Mouse (Mus musculus) CD4-positive, CD25-positive, alpha-beta regulatory T cell, adult 2 months (primary cell): Measurements from ENCODE around the gene Rbm15.
"Not testable (repeated sequence)": the region's sequence is repeated elsewhere in the genome, so short reads cannot be mapped to it uniquely, and the experiment has no call there.

Experiments
- DNase-seq: peaks from one replicate; pipeline ENCODE4 v3.0.0-alpha.2; 2012; ENCODE audit warnings: low read depth, low spot score

The Rbm15 gene

GRCm38 (mm10) chr3:107331746-107332126, 1.7 kb downstream of the Rbm15 start:
- no peak for DNase-seq

DNA sequence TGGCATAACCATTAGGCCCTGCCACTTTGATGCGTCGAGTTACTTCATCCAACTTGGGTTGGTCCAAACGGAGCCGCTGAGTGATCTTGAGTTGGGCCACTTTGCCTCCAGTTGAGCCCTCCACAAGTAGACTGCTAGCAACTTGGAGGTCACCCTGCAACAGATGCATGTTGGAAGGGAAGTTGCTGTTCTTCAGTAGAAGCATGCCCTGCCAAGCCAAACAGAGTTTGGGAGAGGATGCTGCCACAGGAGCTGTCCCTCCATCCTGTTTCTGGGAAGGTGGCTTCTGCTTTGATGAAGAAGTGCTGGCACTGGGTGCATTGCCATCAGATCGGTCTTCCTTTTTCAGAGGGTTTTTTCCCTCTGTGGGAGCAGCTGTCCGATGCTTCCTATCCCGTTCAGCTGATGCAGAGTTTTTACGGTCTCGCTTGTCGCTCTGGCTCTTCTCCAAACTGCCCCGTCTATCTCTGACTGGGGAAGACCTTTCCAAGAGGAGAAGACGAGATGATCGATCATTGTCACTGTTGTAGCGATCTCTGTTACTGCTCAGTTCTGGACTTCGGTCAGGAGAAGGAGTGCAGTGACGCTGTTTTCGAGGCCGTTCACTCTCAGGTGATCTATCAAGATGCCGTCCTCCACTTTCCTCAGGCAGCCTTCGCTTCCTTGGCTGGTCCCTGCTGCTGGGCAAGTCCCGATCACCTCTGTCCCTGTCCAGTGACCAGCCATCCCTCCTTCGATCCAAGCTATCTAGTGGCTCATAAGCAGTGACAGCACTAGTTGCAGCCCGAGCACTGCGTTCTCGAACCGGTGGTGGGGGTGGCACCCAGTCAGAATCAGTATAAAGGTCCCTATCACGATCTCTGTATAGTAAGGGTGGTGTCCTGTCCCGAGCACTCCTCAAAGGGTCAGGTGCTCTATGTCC, 2.7 kb downstream of the Rbm15 start:
- DNase-seq = no peak

GRCm38 (mm10) chr3:107326442-107326841, 7.0 kb downstream of the Rbm15 start:
- no peak for DNase-seq

- no peak for DNase-seq
Observed at GRCm38 (mm10) chr3:107321776-107322175, 11.7 kb downstream of the Rbm15 start.

DNA sequence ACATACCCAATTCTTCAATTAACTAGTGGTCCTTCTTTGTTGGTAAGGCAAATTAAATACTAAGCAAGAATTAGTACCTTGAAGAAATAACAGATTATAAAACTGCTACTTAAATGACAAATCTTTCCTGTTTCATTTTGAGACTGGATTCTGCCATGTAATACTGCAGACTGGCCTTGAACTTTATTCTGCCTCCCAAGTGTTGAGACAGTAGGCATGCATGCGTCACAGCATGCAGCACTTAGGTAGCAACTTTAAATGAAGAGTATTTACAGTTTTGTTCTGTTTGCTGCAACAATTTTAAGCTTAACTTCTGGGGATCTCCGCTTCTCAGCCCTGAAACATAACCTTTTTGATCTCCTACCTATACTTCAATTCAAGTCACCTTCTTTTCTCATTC, 12.3 kb downstream of the Rbm15 start:
- no peak for DNase-seq

GRCm38 (mm10) chr3:107317338-107317737, 16.1 kb downstream of the Rbm15 start:
- DNase-seq = no peak

- not testable (repeated sequence) for DNase-seq
Observed at GRCm38 (mm10) chr3:107296917-107297316, 36.6 kb downstream of the Rbm15 start.

DNA sequence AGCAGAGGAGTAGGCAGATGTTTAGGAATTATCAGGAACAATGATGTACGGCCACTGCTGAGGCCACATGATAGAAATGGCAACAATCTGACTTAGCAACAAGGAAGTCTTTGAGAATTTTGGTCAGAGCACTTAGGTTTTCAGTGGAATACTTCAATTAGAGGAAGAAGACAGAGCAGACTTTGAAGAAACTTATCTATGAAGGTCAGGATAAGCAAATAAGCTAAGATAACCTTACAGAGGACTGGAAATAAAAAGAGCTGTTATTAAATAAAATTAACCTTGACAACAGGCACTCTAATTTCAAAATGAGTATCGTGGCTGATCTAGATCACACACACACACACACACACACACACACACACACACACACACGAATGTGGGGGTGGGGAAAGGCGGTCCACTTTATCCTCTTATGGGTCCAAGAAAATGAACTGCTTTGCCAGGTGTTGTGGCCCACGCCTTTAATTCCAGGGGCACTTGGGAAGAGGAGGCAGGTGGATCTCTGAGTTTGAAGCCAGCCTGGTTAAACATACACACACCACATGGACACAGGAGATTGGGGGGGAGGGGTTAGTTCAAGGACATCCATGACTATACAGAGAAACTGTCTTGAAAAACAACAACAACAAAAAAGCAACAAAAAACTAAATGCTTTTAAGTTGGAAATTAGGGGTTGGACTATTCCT, 37.7 kb downstream of the Rbm15 start:
- no peak for DNase-seq

- no peak for DNase-seq
Observed at GRCm38 (mm10) chr3:107290764-107291381, 42.6 kb downstream of the Rbm15 start, which contains the start of gene Slc16a4. TSS of gene Slc16a4 (plus strand) at chr3:107291230.

DNA sequence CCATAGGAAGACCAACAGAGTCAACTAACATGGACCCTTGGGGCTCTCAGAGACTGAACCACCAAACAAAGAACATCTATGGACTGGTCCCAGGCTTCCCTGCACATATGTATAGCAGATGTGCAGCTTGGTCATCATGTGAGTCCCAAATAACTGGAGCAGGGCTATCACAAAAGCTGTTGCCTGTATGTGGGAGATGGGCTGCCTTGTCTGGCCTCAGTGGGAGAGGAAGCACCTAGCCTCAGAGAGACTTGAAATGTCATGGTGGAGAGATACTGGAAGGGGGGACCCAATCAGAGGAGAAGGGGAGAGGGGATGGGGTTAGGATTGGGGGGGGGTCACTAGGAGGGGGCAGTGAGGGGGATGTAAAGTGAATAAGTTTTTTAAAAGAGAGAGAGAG, 46.1 kb downstream of the Rbm15 start:
- no peak for DNase-seq

DNA sequence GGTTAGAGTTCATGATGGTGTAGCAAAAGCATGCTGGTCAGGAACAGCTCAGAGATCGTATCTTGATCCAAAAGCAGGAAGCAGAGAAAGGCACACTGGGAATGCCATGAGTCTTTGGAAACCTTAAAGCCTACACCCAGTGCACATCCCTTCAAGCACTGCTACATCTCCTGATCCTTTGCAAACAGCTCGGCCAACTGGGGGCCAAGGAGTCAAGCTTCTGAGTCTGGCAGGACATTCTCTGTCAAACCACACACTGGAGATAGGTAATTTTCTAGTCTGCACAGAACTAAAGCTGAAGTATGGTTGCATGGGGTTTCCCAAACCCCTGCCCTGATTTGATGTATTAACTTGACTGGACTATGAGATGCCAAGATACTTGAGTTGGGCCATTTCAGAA, 47.4 kb downstream of the Rbm15 start:
- no peak for DNase-seq

- peak; percentile 90 for DNase-seq
Observed at GRCm38 (mm10) chr3:107278479-107279269, 54.8 kb downstream of the Rbm15 start, which contains the start of gene Lamtor5. TSS of gene Lamtor5 (plus strand) at chr3:107278858.

- no peak for DNase-seq
Observed at GRCm38 (mm10) chr3:107276626-107277025, 56.8 kb downstream of the Rbm15 start.

DNA sequence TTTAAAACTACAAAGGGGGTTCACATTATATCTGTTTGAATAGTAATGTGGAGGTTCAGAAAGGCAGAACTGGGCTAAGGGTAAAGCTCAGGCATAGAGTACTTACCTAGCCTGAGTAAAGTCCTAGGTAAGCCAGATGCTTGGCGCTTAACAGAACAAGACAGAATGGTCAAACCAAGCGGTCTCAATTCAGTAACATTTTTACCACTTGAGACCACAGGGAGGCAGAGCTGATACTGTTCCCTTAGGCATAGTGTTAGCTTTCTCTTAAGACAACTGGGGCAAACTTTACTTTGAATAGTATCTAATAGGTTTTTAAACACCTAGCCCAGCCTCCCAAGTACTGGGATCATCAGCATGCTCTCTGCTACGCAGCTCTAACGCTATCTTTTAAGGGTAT, 57.5 kb downstream of the Rbm15 start:
- DNase-seq = peak; percentile 7
